Mouse (Mus musculus) thymus, postnatal 36 days (tissue): ENCODE data around the gene Hdac7.

Source experiments
- DNase-seq, 2 experiments: peaks; one replicate each; pipeline ENCODE4 v3.0.0; 2022; ENCODE audit warnings: mixed read lengths in 2 of 2

Gene Hdac7

GRCm38 (mm10) chr15:97766194-97766593 is 78.1 kb downstream of the Hdac7 start:
- DNase-seq, result no peak

- DNase-seq, result no peak
Measured at GRCm38 (mm10) chr15:97765090-97765794, 79.1 kb downstream of the Hdac7 start.

GRCm38 (mm10) chr15:97764532-97764931 is 79.8 kb downstream of the Hdac7 start:
- no peak for DNase-seq

DNA sequence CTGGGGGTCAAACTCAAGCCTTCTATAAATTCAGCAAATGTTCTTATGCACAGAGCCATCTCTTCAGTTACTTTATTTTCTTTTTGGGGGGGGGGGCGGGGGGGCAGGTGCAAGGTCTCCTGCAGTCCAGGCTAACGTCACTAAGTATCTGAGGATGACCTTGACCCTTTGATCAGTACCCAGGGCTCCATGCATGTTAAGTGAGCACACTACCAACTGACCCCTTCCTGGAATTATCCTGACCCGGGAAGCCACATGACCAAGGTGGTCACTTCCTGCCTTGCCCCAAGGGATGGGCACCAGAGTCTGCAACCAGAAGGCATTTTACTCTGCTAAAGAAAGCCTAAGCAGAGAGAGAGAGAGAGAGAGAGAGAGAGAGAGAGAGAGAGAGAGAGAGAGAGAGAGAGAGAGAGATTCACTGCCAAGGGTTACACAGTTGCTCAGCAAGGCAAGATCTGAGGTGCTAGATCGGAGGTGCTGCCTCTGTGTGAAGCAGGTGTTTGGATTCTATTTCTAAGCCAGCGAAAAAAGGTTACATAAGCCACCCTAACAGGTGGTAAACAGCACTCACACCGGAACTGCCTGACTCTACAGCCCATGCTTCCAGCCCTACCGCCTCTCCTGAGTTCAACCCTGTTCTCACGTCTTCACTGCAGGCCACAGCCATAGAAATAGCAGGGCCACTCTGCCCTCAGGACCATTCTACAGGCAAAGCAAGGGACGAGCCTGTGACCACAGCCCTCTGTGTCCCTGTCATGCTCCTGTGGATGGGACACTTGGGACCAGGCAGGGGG is 80.8 kb downstream of the Hdac7 start:
- peak in 1 of 2 experiments; percentile 40 for DNase-seq

DNA sequence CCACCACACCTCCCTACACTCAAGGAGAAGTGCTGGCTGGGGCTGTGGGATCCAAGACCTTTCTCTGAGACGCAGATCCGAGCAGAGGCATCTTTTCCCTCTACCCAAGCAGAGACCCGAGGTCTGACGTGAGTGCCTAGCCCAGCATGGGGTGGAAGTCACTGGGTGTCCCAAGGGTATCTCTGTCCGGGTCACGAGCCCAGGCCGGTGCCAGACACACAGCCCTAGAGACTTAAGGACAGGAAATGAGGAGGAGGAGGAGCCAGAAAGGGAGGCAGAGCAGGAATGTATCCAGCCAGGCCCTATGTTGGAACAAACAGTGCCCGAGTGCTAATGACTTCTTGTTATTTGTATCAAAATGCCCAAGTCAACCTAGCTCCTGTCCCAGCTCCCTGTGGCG is 81.6 kb downstream of the Hdac7 start:
- no peak for DNase-seq

DNA sequence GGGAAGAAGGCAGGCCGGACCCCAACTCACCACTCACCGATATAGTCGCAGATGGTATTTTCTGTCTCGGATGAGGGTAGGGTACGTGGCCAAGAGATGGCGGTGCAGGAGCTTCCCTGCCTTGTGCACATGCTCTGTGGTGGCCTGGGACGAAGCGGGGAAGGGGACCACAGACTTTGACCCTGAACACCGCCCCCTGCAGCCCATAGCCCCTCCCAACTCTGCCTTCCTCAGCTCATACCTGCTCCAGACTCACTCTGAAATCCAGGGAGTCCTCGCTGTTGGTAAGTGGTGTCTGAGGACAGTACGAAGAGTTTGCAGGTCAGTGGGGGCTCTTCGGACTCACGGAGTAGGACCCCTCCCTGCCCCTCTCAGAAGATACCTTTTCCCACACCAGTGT is 82.9 kb downstream of the Hdac7 start:
- no peak for DNase-seq

DNA sequence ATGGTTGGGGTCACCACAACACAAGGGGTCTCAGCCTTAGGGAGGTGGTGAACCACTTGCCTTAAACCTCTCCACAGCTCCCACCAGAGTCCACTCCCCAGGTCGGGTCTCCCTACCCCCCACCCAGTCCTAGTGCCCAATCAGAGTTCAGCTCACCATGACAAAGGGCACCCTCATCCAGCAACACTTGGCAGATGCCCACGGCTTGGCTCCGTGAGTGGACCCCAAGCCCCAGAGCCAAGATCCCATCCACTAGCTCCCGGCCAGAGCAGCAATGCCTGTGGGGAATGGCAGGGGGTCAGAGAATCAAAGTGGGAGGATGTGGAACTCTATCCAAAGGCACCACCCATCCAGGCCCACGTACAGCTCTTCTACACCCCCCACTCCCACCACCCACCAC is 83.3 kb downstream of the Hdac7 start:
- DNase-seq, result no peak

DNA sequence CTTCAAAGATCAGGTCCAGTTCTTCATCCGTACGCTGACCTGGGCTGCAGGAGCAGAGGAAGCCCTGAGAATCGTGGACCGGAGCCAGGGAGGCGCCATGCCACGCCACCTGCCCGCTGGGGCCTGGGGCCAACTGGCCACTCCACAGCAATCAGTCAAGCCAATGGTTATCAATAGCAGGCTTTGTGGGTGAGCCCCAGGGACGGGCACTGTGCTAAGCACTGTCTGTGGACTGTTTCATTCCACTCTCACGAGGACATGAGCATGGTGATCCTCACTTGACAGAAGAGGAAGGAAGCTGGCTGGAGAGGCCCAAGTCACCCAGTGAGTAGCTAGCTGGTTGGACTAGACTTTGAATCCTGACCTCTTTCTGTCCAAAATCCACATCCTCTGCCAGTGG is 84.3 kb downstream of the Hdac7 start:
- no peak for DNase-seq

DNA sequence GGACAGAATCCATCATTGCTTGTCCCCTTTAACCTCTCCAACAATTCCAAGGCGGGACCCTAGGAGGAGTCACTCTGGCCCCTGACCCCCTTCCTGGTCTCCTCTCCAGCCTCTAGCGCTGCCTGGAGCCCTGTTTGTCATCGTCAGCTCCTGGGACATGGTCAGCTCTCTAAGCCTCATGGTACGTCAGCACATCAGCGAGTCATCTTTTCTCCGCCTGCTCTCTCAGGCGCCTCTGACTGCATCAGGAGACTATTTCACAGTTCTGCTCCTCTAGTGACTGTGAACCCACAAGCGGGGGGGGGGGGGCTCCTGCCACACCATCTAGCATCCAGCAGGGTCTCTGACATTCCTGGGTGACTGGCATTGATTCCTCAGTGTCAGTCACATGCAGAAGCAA is 88.9 kb downstream of the Hdac7 start:
- no peak for DNase-seq

GRCm38 (mm10) chr15:97754476-97754875 is 89.8 kb downstream of the Hdac7 start:
- no peak for DNase-seq

- DNase-seq, result no peak
Measured at GRCm38 (mm10) chr15:97752491-97752890, 91.8 kb downstream of the Hdac7 start.

- DNase-seq, result peak; percentile 68 to 74
Measured at GRCm38 (mm10) chr15:97751676-97752075, 92.6 kb downstream of the Hdac7 start.

DNA sequence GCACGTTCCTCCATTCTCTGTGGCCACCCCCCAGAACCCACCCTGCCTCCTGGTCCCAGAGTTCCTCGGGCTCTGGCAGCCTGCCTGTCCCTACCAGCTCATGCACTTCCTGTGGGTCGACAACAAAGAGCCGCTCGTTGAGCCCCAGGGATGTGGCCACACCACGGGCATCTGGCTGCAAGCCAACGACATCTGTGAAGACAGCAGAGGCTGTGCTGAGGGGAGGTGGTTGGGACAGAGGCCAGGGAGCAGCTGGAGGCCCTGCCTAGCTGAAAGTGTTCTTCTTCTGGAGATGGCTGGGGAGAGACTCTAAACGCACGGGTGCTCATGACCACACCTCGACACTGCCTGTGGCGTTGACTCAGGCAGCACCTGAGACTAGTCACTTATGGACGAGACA is 93.6 kb downstream of the Hdac7 start:
- peak; percentile 75 to 84 for DNase-seq

DNA sequence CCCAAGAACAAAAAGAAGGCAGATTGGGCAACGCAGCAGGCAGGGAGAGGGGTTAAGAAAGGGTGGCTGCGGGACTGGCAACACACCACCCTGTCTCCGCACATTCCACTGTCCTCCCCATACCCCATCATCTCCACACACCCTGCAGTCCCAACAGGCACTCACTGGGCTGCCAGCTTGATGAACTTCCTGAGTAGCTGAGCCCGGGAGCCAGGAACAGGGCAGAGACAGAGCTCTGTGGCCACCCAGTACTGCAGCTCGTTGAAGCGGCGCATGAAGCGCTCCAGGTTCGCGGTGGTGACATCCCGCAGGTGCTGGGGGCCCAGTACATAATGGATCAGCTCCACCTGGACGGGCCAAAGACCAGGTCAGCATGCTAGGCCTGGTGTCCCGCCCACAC is 94.5 kb downstream of the Hdac7 start:
- peak; percentile 70 to 71 for DNase-seq

GRCm38 (mm10) chr15:97749397-97749796 is 94.9 kb downstream of the Hdac7 start:
- peak in 1 of 2 experiments; percentile 64 for DNase-seq

- peak; percentile 32 for DNase-seq
Measured at GRCm38 (mm10) chr15:97748964-97749363, 95.3 kb downstream of the Hdac7 start.

DNA sequence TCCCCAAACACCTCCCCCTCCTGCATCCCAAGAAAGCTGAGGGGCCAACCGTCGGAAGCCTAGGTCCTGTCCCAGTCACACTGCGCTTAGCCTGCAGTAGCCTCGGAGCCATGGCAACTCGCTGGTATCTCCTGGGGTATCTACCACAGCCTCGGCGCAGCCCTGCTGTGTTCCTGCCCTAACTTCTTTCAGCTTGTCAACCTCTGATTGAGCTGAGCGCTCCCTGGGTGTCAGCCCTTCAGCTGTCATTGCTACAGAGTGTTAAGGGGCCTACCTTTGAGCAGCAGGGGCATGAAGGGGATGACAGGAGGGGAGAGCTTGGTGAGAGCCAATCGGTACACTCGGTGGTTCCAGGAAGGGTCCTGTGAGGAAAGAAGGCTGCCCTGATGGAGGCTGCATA is 96.0 kb downstream of the Hdac7 start:
- peak; percentile 76 to 85 for DNase-seq

DNA sequence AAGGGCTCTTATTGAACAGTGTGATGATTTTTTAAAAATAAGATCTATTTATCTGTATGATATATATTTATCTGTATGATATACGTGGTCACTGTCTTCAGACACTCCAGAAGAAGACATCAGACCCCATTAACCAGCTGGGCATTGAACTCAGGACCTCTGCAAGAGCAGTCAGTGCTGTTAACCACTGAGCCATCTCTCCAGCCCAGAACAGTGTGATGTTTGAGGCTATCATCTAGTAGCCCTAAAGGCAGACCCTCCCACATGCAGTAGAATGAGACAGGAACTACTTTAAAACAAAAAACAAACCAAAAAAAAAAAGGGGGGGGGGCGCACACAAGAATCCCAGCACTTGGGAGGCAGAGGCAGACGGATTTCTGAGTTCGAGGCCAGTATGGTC is 96.8 kb downstream of the Hdac7 start:
- DNase-seq, result no peak

DNA sequence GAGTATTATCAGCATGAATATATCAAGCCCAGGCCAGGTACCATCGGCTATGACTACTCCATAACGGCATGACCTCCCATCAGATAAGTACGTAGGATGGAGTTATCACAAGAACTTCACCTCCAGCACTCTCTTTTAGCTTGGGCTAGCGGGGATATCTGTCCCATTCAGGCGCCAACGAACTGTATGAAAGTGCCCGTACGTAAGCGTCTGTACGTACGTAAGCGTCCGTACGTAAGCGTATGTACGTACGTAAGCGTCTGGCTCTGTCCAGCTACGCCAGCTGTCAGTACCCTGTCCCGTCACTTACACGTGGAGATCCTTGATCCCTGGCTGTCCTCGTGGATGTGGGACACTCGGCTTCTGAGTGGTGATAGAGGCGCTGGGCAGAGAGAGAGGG is 97.6 kb downstream of the Hdac7 start:
- no peak for DNase-seq

GRCm38 (mm10) chr15:97746278-97746677 is 98.0 kb downstream of the Hdac7 start:
- DNase-seq, result no peak

DNA sequence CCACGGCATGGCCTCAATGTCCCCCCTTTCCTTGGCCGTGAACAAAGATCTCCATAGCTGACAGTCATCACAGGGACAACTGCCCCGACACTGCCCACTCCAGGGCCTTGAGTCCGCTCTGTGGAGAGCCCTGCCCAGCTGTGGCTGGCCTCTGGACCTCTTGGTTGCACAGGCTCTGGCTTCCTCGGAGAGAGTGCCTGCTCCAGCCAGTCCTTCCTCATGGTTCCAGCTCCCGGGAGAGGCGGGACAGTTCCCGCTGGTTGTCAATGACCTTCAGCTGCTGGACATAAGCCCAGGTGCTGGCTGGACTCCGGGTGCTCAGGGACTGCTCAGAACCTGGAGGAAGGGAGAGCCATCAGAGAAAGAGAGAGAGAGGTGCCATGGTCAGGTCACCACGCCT is 99.0 kb downstream of the Hdac7 start:
- DNase-seq, result no peak

- DNase-seq, result peak; percentile 59 to 77
Measured at GRCm38 (mm10) chr15:97744930-97745329, 99.4 kb downstream of the Hdac7 start.

DNA sequence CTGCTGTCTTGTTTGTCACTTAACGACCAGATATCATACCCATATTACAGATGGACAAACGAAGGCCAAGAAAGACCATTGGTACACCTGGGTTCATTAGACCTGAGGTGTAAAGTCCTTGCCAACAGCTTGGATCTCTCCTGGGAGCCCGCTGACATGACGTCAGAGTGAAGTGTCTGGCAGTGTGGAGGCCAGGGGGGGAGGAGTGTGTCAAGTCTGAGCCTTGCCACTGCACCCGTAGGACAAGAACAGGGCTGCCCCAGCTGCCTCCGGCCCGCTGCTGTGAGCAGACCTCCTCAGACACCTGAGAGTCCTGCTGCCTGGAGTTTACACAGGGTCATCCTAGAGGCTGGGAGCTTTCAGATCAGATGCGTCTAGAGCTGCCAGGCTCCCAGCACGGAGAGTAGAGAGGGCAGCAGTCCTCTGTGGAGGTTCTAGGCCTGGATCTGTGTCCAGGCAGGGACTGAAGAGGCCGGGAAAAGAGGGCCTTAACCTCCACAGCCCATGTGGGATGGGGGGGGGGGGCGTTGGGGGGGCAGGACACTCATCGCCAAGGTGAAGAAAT is 100.3 kb downstream of the Hdac7 start:
- DNase-seq, result no peak

- DNase-seq, result peak in 1 of 2 experiments; percentile 34
Measured at GRCm38 (mm10) chr15:97743210-97743609, 101.1 kb downstream of the Hdac7 start.
